Mouse (Mus musculus): ENCODE measurements around the gene 9230110F15Rik. TPM values are rescaled to one million over a fixed set of nuclear protein-coding genes. Genes with fewer than 3 reads are reported as not detected.
"Not testable (repeated sequence)": the region's sequence is repeated elsewhere in the genome, so short reads cannot be mapped to it uniquely, and the experiment has no call there.

Gene 9230110F15Rik
- total RNA-seq (2015; ENCODE audit: low replicate concordance) = not detected in 2 replicates
- total RNA-seq (2017; ENCODE audit: low replicate concordance) = not detected in 2 replicates

- no peak for ATAC-seq (replicated peaks; ENCODE audit: low FRiP score, poor library complexity, severe bottlenecking)
Observed at GRCm38 (mm10) chr9:35844050-35844449, at the start of gene 9230110F15Rik. TSS of gene 9230110F15Rik (minus strand) at chr9:35844150.

GRCm38 (mm10) chr9:35893112-35893511 lies 49.2 kb upstream of the 9230110F15Rik start:
- ATAC-seq (replicated peaks; ENCODE audit: low FRiP score, poor library complexity, severe bottlenecking) = not testable (repeated sequence)

- ATAC-seq (replicated peaks; ENCODE audit: low FRiP score, poor library complexity, severe bottlenecking) = not testable (repeated sequence)
Observed at GRCm38 (mm10) chr9:35817881-35818280, 26.1 kb downstream of the 9230110F15Rik start.

GRCm38 (mm10) chr9:35798146-35798545 lies 45.8 kb downstream of the 9230110F15Rik start:
- ATAC-seq (replicated peaks; ENCODE audit: low FRiP score, poor library complexity, severe bottlenecking) = no peak

- ATAC-seq (replicated peaks; ENCODE audit: low FRiP score, poor library complexity, severe bottlenecking) = no peak
Observed at GRCm38 (mm10) chr9:35790001-35790400, 53.9 kb downstream of the 9230110F15Rik start, which contains the start of the genes Gm27235 and D730048I06Rik. TSS of gene Gm27235 (minus strand) at chr9:35790101. TSS of gene D730048I06Rik (minus strand) at chr9:35790112.

Other genes starting within 250 kb of the 9230110F15Rik start
- gene Pate4, start 232.2 kb downstream of the 9230110F15Rik start, total RNA-seq (2015; ENCODE audit: low replicate concordance) = not detected in 2 replicates
- gene Pate4, start 232.2 kb downstream of the 9230110F15Rik start, total RNA-seq (2017; ENCODE audit: low replicate concordance) = not detected in 2 replicates
- gene Pate3, start 195.9 kb downstream of the 9230110F15Rik start, total RNA-seq (2015; ENCODE audit: low replicate concordance) = not detected in 2 replicates
- gene Pate3, start 195.9 kb downstream of the 9230110F15Rik start, total RNA-seq (2017; ENCODE audit: low replicate concordance) = not detected in 2 replicates
- not detected in 2 replicates for gene Pate1, start 156.8 kb downstream of the 9230110F15Rik start, total RNA-seq (2015; ENCODE audit: low replicate concordance)
- gene Pate1, start 156.8 kb downstream of the 9230110F15Rik start, total RNA-seq (2017; ENCODE audit: low replicate concordance) = not detected in 2 replicates
- not detected in 2 replicates for gene Gm17677, start 103.1 kb downstream of the 9230110F15Rik start, total RNA-seq (2015; ENCODE audit: low replicate concordance)
- not detected in 2 replicates for gene Gm17677, start 103.1 kb downstream of the 9230110F15Rik start, total RNA-seq (2017; ENCODE audit: low replicate concordance)
- not detected in 2 replicates for gene Gm17727, start 66.0 kb downstream of the 9230110F15Rik start, total RNA-seq (2015; ENCODE audit: low replicate concordance)
- gene Gm17727, start 66.0 kb downstream of the 9230110F15Rik start, total RNA-seq (2017; ENCODE audit: low replicate concordance) = not detected in 2 replicates
- gene Gm27235, start 54.0 kb downstream of the 9230110F15Rik start, total RNA-seq (2015; ENCODE audit: low replicate concordance) = not detected in 2 replicates
- gene Gm27235, start 54.0 kb downstream of the 9230110F15Rik start, total RNA-seq (2017; ENCODE audit: low replicate concordance) = not detected in 2 replicates
- gene D730048I06Rik, start 54.0 kb downstream of the 9230110F15Rik start, total RNA-seq (2015; ENCODE audit: low replicate concordance) = not detected in 2 replicates
- gene D730048I06Rik, start 54.0 kb downstream of the 9230110F15Rik start, total RNA-seq (2017; ENCODE audit: low replicate concordance) = not detected in 2 replicates
- gene 9230113P08Rik, start 64.3 kb upstream of the 9230110F15Rik start, total RNA-seq (2015; ENCODE audit: low replicate concordance) = not detected in 2 replicates
- not detected in 2 replicates for gene 9230113P08Rik, start 64.3 kb upstream of the 9230110F15Rik start, total RNA-seq (2017; ENCODE audit: low replicate concordance)

Measured in erythroid progenitor cell, adult 5-6 weeks (primary cell).